Mouse (Mus musculus) liver, embryonic 14.5 days (tissue): Measurements from ENCODE around the gene Selenoh.
A peak's percentile ranks its signal among the peaks of the same experiment; 100 is the strongest.

Experiments used
- CTCF ChIP-seq: IDR thresholded peaks from 2 replicates; pipeline ENCODE4 v1.5.1; 2016; ENCODE audit warnings: antibody characterized with exemption, low read depth, control low read depth
- EP300 ChIP-seq: IDR thresholded peaks from 2 replicates; pipeline ENCODE4 v1.6.1; 2016; ENCODE audit warnings: antibody characterized with exemption, low read depth

- TF ChIP-seq CTCF (no peak), EP300 (peak; percentile 79)
These were observed 12.1 kb upstream of the Selenoh start for GRCm38 (mm10) chr2:84682605-84683183.
